Mouse (Mus musculus): ENCODE measurements around the gene Gata5.

DNA sequence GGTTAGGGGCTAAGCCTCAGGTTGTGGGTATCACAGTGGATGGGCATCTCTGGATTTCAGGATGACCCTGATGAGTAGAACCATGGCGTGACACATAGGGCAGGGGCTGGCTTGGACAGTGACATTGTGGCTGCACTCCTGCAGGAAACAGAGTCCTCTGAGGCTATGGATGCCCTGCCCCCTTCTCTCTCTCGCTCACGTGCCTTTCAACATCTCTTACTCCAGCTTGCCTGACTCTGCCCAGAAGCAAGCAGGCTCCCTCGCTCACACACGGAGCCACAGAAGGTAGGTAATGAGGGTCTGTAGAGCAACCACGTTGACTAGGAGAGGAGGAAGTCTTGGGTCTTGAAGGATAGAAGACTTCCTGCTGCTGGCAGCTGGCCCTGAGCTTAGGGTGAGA, 44.0 kb downstream of the Gata5 start:
- no peak for TF ChIP-seq CTCF (IDR thresholded peaks at IDR 0.05; ENCODE audit: low read depth, low read length)
- no peak for TF ChIP-seq POLR2AphosphoS5 (IDR thresholded peaks at IDR 0.05; ENCODE audit: insufficient replicate concordance, low read depth, low read length)
- no peak for TF ChIP-seq GATA1 (IDR thresholded peaks at IDR 0.05; ENCODE audit: borderline replicate concordance, low read length)
